Mouse (Mus musculus) heart, embryonic 11.5 days (tissue): ENCODE results near the gene Gpx4. TPM values are rescaled to one million over a fixed set of nuclear protein-coding genes. Genes with fewer than 3 reads are reported as not detected.

Experiments used
- ATAC-seq: fragments of 200-750 bp; cut with Nextera tagmentation; replicated peaks from 2 replicates; pipeline ENCODE4 v1.8.0; 2017; ENCODE audit warnings: moderate library complexity; ENCODE audit not compliant: insufficient number of reproducible peaks, low FRiP score, low TSS enrichment
- H3K27ac ChIP-seq: fragments of 300-500 bp; sonication (generic); 2 replicates; pipeline ENCODE4 v1.5.1; 2014; ENCODE audit warnings: mild to moderate bottlenecking, low read depth, low read length
- H3K27me3 ChIP-seq: fragments of 300-500 bp; sonication (generic); 2 replicates; pipeline ENCODE4 v1.6.1; 2014; ENCODE audit warnings: mild to moderate bottlenecking, low read length, mixed read lengths; ENCODE audit not compliant: control insufficient read depth, insufficient read depth
- H3K36me3 ChIP-seq: fragments of 300-500 bp; sonication (generic); 2 replicates; pipeline ENCODE4 v1.6.1; 2014; ENCODE audit warnings: mild to moderate bottlenecking, low read length, moderate library complexity, mixed read lengths; ENCODE audit not compliant: control insufficient read depth, insufficient read depth
- H3K4me1 ChIP-seq: fragments of 300-500 bp; sonication (generic); 2 replicates; pipeline ENCODE4 v1.6.1; 2014; ENCODE audit warnings: low read length; ENCODE audit not compliant: control insufficient read depth, insufficient read depth
- H3K4me2 ChIP-seq: fragments of 300-500 bp; sonication (generic); 2 replicates; pipeline ENCODE4 v1.6.1; 2014; ENCODE audit warnings: mild to moderate bottlenecking, moderate library complexity
- H3K4me3 ChIP-seq: fragments of 300-500 bp; sonication (generic); 2 replicates; pipeline ENCODE4 v1.5.1; 2014; ENCODE audit warnings: low read depth, low read length
- H3K9ac ChIP-seq: fragments of 300-500 bp; sonication (generic); 2 replicates; pipeline ENCODE4 v1.6.1; 2014; ENCODE audit warnings: mild to moderate bottlenecking, low read depth, low read length, moderate library complexity
- H3K9me3 ChIP-seq: fragments of 300-500 bp; sonication (generic); replicated peaks from 2 replicates; pipeline ENCODE4 v1.6.1; 2016; ENCODE audit warnings: low read length; ENCODE audit not compliant: control insufficient read depth
- WGBS: fragments of 180-500 bp; shearing (Covaris S2); extraction: QIAGEN DNeasy Blood & Tissue Kit; methylation state at CpG from one replicate; pipeline ENCODE4 v1.1.7; 2014; ENCODE audit not compliant: insufficient replicate concordance; 5-methylcytosine and 5-hydroxymethylcytosine counted together
- polyA plus RNA-seq: library from polyadenylated mRNA; unstranded; fragments of >200 nt; fragmentation: Nextera tagmentation; extraction: Ambion mirVana; gene quantifications from 2 replicates; pipeline ENCODE4 v1.2.1, GENCODE M21; 2014

Gene Gpx4
- polyA plus RNA-seq, 1 experiment from 2014 or later, result 711 TPM

DNA sequence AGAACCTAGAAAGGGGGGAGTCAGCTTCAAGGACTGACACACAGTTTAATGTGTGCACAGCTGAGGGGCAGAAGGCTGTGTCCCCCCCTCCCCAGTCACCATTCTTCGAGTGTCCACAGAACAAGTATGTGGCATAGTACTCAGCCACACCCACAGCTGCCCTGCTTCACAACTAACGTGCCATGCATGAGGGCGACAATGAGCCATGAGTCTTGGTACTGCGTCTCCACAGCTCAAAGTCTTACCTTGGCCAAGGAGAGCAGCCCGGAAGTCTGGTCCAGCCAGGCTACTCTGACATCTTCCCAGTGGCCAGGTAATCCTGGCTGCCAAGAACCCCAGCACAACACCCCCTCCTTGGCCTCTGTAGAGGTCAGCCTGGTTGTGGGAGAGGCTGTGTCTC lies 45.7 kb downstream of the Gpx4 start:
- H3K9ac ChIP-seq, result no peak overlapping the region
- no peaks in the 10 kb centered on the region for H3K36me3 ChIP-seq
- 85% methylated on average over 5 of the region's 5 CpGs for WGBS
- H3K9me3 ChIP-seq, result no peaks in the 10 kb centered on the region
- no peak overlapping the region for H3K4me2 ChIP-seq
- H3K4me3 ChIP-seq, result no peak overlapping the region
- no peak for ATAC-seq
- H3K27ac ChIP-seq, result no peak overlapping the region
- H3K4me1 ChIP-seq, result peaks cover 31% of the 10 kb centered on the region
- H3K27me3 ChIP-seq, result no peaks in the 10 kb centered on the region

DNA sequence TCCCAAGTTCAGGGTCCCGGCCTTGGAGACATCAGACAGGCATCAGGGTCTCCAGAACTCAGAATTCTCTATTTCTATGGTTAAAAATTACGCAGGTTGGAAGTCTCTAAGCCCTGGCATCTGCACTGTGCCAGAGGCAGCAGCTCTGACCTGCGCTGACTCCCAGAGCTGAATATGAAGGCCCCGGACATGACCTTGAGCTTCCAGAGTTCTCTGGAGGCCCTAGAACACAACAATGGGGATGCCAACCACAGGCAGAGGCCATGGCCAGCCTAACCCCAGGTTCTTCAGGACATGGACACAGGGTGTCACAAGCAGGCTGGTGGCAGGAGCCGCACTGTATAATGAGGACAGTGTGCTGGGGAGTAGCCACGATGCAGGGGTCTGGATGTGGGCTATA lies 47.1 kb downstream of the Gpx4 start:
- ATAC-seq, result no peak
- peaks cover 42% of the 10 kb centered on the region for H3K4me1 ChIP-seq
- no peaks in the 10 kb centered on the region for H3K9me3 ChIP-seq
- 84% methylated on average over 6 of the region's 6 CpGs for WGBS
- no peaks in the 10 kb centered on the region for H3K27me3 ChIP-seq
- H3K27ac ChIP-seq, result no peak overlapping the region
- no peak overlapping the region for H3K4me3 ChIP-seq
- H3K4me2 ChIP-seq, result no peak overlapping the region
- no peaks in the 10 kb centered on the region for H3K36me3 ChIP-seq
- no peak overlapping the region for H3K9ac ChIP-seq

DNA sequence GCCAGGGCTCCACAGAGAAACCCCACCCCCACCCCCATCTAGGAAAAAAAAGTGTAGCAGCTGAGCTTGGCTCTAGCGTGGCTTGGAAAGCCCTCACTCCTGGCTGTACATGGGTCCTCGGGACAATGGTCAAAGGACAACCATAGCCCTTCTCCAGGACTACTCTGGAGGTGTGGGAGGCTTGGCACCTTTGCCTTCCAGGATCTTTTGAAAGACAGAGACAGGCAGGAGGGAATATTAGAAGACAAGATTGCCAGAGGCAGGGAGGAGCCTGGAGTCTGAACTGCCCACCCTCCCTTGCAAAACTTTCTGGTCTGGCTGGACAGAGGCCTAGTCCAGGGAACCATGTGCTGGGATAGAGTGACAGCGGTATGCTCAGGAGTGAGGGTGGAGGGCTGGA lies 47.7 kb downstream of the Gpx4 start:
- no peaks in the 10 kb centered on the region for H3K9me3 ChIP-seq
- H3K4me2 ChIP-seq, result no peak overlapping the region
- no peak overlapping the region for H3K4me3 ChIP-seq
- no peaks in the 10 kb centered on the region for H3K36me3 ChIP-seq
- 85% methylated on average over 3 of the region's 3 CpGs for WGBS
- no peak for ATAC-seq
- H3K4me1 ChIP-seq, result peaks cover 45% of the 10 kb centered on the region
- H3K9ac ChIP-seq, result no peak overlapping the region
- H3K27ac ChIP-seq, result no peak overlapping the region
- no peaks in the 10 kb centered on the region for H3K27me3 ChIP-seq

DNA sequence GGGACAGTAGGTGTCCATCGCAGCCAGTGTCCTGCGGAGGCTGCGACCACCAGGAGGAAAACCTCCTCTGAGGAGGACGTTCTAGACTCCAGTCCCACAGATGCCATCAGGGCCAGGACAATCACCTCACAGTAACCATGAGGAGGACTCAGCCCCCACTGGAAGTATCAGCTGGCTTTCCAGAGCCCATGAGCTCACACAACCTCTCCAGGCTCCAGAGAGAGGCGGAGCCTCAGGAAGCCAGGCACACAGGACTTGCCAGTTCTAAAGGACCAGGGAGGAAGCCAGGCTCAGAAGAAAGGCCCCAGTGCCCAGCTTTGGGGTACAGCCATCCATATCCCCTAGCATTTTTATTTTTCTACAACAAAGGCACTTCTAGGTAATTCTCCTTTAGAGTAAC lies 48.6 kb downstream of the Gpx4 start:
- 84% methylated on average over 5 of the region's 5 CpGs for WGBS
- Histone ChIP-seq H3K9ac (no peak overlapping the region; the same call in 1 of the 2 replicates), H3K27ac (no peak overlapping the region), H3K4me1 (peaks cover 51% of the 10 kb centered on the region), H3K9me3 (no peaks in the 10 kb centered on the region), H3K4me3 (no peak overlapping the region), H3K27me3 (no peaks in the 10 kb centered on the region), H3K4me2 (no peak overlapping the region), H3K36me3 (no peaks in the 10 kb centered on the region)
- ATAC-seq, result no peak

DNA sequence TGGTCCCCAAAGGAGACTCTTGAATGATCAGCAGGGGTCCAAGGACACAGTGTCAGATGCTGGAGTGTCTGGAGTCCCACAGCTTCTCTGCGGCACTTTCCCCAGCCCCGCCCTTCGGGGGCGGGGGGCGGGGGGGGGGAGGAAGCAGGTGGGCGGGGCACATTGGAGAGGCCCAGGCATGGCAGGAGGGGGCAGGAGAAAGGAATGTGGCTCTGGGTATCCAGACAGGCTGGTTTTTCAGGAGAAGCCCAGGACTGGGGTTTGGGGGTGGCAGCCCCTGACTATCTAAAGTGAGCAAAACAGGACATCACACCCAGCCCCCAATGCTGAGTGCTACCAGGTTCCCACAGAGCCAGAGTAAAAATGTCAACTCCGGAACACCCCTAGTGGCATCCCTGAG lies 50.3 kb downstream of the Gpx4 start:
- 0 out of 2 replicates have a peak, but pooled peaks have one; percentile 8 for ATAC-seq
- H3K4me2 ChIP-seq, result peak overlapping the region; percentile 40

DNA sequence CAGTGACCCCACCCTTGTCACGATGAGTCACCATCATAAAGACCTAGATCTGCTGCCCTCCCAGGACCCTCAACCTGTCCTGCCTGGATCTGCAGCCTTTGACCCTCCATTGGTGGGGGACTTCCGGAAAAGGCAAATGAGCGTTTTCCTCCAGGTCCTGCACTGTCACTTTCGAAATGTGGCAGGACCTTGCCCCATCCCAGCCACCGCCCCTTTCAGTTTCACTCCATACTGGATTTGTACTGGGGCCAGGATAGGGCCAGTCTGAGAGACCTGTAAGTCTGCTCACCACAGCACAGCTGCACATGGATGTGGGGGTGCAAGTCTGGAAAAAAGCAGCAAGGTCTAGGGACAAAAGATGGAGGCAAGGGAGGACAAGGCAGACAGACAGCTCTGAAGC lies 51.7 kb downstream of the Gpx4 start:
- Histone ChIP-seq H3K4me1 (peaks cover 68% of the 10 kb centered on the region), H3K9ac (no peak overlapping the region), H3K4me2 (no peak overlapping the region), H3K27ac (no peak overlapping the region), H3K9me3 (no peaks in the 10 kb centered on the region), H3K36me3 (no peaks in the 10 kb centered on the region), H3K27me3 (no peaks in the 10 kb centered on the region), H3K4me3 (no peak overlapping the region)
- no peak for ATAC-seq
- WGBS, result 77% methylated on average over 5 of the region's 5 CpGs

More for the DNA sequence above, 50.3 kb downstream of the Gpx4 start:
- no peak overlapping the region for H3K4me3 ChIP-seq
- no peaks in the 10 kb centered on the region for H3K27me3 ChIP-seq
- 14% methylated on average over 5 of the region's 7 CpGs for WGBS
- no peaks in the 10 kb centered on the region for H3K9me3 ChIP-seq
- H3K4me1 ChIP-seq, result peaks cover 65% of the 10 kb centered on the region
- H3K9ac ChIP-seq, result no peak overlapping the region
- H3K36me3 ChIP-seq, result no peaks in the 10 kb centered on the region
- H3K27ac ChIP-seq, result peak overlapping the region; percentile 30; the same call in 1 of the 2 replicates

DNA sequence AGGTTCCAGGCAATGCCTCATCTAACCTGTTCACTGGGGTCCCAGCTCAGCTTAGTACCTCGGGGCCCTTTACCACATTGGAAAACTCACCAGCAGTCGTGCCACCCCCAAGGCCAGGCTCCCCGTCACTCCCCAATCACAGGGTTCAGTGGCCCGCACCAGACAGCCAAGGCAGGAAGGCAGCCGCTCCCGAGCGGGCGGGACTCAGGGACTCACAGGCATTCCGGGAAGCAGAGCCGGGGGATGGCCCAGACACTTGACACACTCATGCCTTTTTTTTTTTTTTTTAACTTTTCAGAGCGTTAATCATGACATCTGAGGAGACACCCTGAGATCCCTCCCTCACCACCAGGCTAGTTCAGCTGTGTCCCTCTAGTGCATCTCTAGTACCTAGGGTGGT lies 54.0 kb downstream of the Gpx4 start:
- ATAC-seq, result no peak
- no peak overlapping the region for H3K27ac ChIP-seq
- peak overlapping the region; percentile 98 for H3K9ac ChIP-seq
- no peaks in the 10 kb centered on the region for H3K9me3 ChIP-seq
- peak overlapping the region; percentile 95; the same call in 1 of the 2 replicates for H3K4me3 ChIP-seq
- no peaks in the 10 kb centered on the region for H3K27me3 ChIP-seq
- H3K36me3 ChIP-seq, result no peaks in the 10 kb centered on the region
- WGBS, result 44% methylated on average over 11 of the region's 11 CpGs
- H3K4me2 ChIP-seq, result peak overlapping the region; percentile 94
- H3K4me1 ChIP-seq, result peaks cover 58% of the 10 kb centered on the region

DNA sequence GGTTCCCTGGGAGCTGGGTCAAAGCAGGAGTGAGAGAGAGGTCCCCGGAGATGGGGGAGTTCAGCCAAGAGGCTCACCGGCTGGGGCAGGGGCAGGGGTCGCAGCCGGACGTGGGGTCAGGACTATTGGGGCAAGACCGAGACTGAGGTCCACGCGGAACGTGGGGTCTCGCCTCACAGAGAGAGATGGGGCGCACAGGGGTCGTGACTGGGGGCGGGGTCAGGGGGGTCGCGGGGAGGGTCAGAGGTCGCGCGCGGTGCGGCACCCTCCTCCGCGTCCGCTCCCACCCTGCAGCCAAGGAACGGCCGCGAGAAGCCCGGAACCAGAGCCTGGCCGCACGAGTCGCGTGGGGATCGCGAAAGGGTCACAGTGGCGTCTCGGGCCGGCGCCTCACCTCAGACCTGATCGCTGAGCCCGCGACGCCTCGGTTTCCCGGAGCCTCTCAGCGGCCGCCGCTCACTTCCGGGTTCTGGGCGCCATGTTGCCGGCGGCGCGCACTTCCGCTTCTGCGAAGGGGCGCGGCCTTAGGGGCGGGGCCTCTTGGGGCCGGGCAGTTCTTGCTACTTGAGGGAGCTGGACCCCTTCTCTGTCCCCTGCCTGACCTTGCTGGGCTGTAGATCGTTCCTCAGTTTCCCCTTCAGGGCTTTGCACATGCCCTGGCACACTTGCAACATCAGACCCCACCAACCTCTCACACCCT lies 55.4 kb downstream of the Gpx4 start:
- H3K27me3 ChIP-seq, result no peaks in the 10 kb centered on the region
- H3K4me1 ChIP-seq, result peaks cover 47% of the 10 kb centered on the region
- H3K4me3 ChIP-seq, result peak overlapping the region; percentile 95
- WGBS, result under 1% methylated on average over 54 of the region's 59 CpGs
- peak; percentile 78 for ATAC-seq
- H3K9ac ChIP-seq, result peak overlapping the region; percentile 98
- H3K36me3 ChIP-seq, result no peaks in the 10 kb centered on the region
- H3K4me2 ChIP-seq, result peak overlapping the region; percentile 94
- peak overlapping the region; percentile 82 for H3K27ac ChIP-seq
- no peaks in the 10 kb centered on the region for H3K9me3 ChIP-seq

DNA sequence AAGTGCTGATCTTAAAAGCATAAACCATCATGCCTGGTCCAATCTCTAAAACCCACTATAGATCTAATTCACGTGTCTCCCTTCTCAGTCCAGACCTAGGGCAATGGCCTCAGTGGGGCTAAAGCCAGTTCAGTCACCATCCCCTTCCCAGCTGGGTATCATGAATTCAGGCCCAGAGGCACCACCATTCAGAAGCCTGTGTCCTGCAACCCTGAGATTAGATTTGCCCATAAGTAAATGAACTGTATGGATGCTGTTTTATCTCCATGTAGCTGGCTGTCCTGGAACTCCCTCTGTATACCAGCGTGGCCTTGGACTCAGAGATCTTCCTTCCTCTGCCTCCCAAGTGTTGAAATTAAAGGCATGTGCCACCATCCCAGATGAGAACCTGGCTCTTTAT lies 56.1 kb downstream of the Gpx4 start:
- Histone ChIP-seq H3K36me3 (no peaks in the 10 kb centered on the region), H3K4me2 (peak overlapping the region; percentile 94), H3K4me3 (no peak overlapping the region), H3K9me3 (no peaks in the 10 kb centered on the region), H3K27ac (peak overlapping the region; percentile 82), H3K27me3 (no peaks in the 10 kb centered on the region), H3K9ac (peak overlapping the region; percentile 98), H3K4me1 (peaks cover 40% of the 10 kb centered on the region)
- WGBS, result 70% methylated on average over 2 of the region's 2 CpGs
- ATAC-seq, result no peak
